Mouse (Mus musculus) liver, adult 2 months (tissue): ENCODE measurements at regions not wholly inside any gene's neighbourhood (a gene's known extent, or its start where the extent isn't known, plus 50 kb on each side); places are given as distances from the start of the nearest gene placed in this dataset.

ENCODE experiments used
- CTCF ChIP-seq: fragments of 200-500 bp; IDR thresholded peaks from 2 replicates; pipeline ENCODE4 v1.5.1; 2011; ENCODE audit warnings: low read depth, low read length, control low read depth
- POLR2A ChIP-seq: fragments of 200-500 bp; IDR thresholded peaks from 2 replicates; pipeline ENCODE4 v1.6.1; 2011; ENCODE audit warnings: low read length, control low read depth; ENCODE audit not compliant: insufficient read depth; ENCODE audit errors: extremely low read depth

- TF ChIP-seq POLR2A (no peak), CTCF (no peak)
These were observed 451.7 kb downstream of the Pik3r1 start for GRCm38 (mm10) chr13:101316336-101316735.
